In the genomic region with DNA sequence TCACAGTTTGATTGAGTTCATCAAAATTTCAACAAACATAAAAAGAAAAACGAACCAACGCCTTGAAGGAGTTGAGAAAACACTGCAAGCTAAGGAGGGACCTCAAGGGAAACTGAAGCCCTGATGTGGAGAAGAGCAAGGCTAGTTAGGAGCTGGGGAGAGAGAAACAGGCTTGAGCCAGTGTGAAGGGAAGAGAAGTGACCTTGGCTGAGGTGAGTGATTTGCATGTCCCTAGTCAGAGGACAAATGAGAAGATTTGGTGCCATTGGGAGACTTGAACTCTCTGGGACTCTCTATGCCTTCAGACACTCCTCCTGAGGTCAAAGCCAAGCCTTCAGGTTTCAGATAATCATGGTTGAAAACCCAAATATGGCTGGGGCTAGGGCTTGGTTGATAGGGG, we compare ENCODE assay signal across 44 mouse cellular contexts. TPM values are rescaled to one million over a fixed set of nuclear protein-coding genes. Genes with fewer than 3 reads are reported as not detected.
"Had no signal": no experiment of that assay in that cellular context is flagged by ENCODE, and none has a peak within 500 bp of the region (broad histone marks: within the 10 kb centered on the region; RNA-seq: fewer than 3 reads in every experiment).

No protein-coding gene starts in this region.

- H3K4me3 ChIP-seq: limb, embryonic 10.5 days; limb, embryonic 12.5 days; limb, embryonic 13.5 days; limb, embryonic 15.5 days; liver, embryonic 12.5 days; liver, embryonic 13.5 days; liver, embryonic 15.5 days; lung, embryonic 15.5 days; megakaryocyte, embryonic 14.5 days; midbrain, embryonic 10.5 days; midbrain, embryonic 12.5 days; midbrain, embryonic 13.5 days; midbrain, embryonic 15.5 days; myocyte had no signal

- DNase-seq: left cerebral cortex, postnatal 4 days; liver; liver, embryonic 13.5 days; liver, postnatal 0 days; lung, adult 18-20 months; lung, adult 2 months; lung, embryonic 14.5 days; lung, postnatal 10 days; lung, postnatal 14 days; lung, postnatal 36 days; lung, postnatal 4 days; midbrain, embryonic 14.5 days had no signal

- H3K4me1 ChIP-seq: limb, embryonic 10.5 days; limb, embryonic 12.5 days; limb, embryonic 13.5 days; limb, embryonic 15.5 days; liver, embryonic 12.5 days; liver, embryonic 13.5 days; liver, embryonic 15.5 days; lung, embryonic 15.5 days; megakaryocyte, embryonic 14.5 days; midbrain, embryonic 12.5 days; midbrain, embryonic 13.5 days; midbrain, embryonic 15.5 days had no signal

- H3K27ac ChIP-seq: limb, embryonic 10.5 days; limb, embryonic 12.5 days; limb, embryonic 13.5 days; limb, embryonic 15.5 days; liver, embryonic 12.5 days; liver, embryonic 13.5 days; liver, embryonic 14.5 days; liver, embryonic 15.5 days; lung, embryonic 15.5 days; macrophage; midbrain, embryonic 10.5 days; midbrain, embryonic 12.5 days; midbrain, embryonic 13.5 days; midbrain, embryonic 15.5 days had no signal

- H3K36me3 ChIP-seq: limb, embryonic 10.5 days; limb, embryonic 12.5 days; limb, embryonic 13.5 days; limb, embryonic 15.5 days; liver, embryonic 12.5 days; liver, embryonic 13.5 days; liver, embryonic 15.5 days; lung, embryonic 15.5 days; midbrain, embryonic 10.5 days; midbrain, embryonic 12.5 days; midbrain, embryonic 13.5 days; midbrain, embryonic 15.5 days had no signal

- H3K27me3 ChIP-seq: limb, embryonic 12.5 days; limb, embryonic 13.5 days; limb, embryonic 15.5 days; liver, embryonic 12.5 days; liver, embryonic 13.5 days; liver, embryonic 15.5 days; lung, embryonic 15.5 days; midbrain, embryonic 12.5 days; midbrain, embryonic 13.5 days; midbrain, embryonic 15.5 days had no signal

RNA-seq across cellular contexts. Expression of a gene that starts 47.8 kb away (rescaled TPM):
- total RNA-seq: left cerebral cortex, adult 8-10 months; left cerebral cortex, postnatal 10 days; left cerebral cortex, postnatal 14 days; left cerebral cortex, postnatal 25 days; left cerebral cortex, postnatal 36 days; left cerebral cortex, postnatal 4 days; liver, adult 2 months; megakaryocyte progenitor cell, adult 5-6 weeks; megakaryocyte, adult 5-6 weeks; megakaryocyte-erythroid progenitor cell, adult 5-6 weeks; midbrain, postnatal 0 days; monocyte, adult 5-6 weeks had no signal
- polyA plus RNA-seq: limb, embryonic 10.5 days; limb, embryonic 12.5 days; liver, adult 2 months; liver, embryonic 11.5 days; liver, embryonic 12.5 days; liver, embryonic 13.5 days; liver, embryonic 14.5 days; liver, embryonic 15.5 days; liver, embryonic 16.5 days; liver, postnatal 0 days; lung, adult 2 months; lung, embryonic 14.5 days; lung, embryonic 15.5 days; lung, embryonic 16.5 days; lung, postnatal 0 days; macrophage; midbrain, embryonic 11.5 days; midbrain, embryonic 12.5 days; midbrain, embryonic 13.5 days; midbrain, embryonic 14.5 days; midbrain, embryonic 15.5 days; midbrain, embryonic 16.5 days; midbrain, postnatal 0 days; myocyte had no signal
